ENCODE assay signal across 21 mouse cellular contexts in genomic region chr17:50851382-50851781, GRCm38 (mm10).
DNase-seq lines count a peak whose midpoint lies in the region; ATAC-seq lines count a peak whose summit lies in the region.
"Had no signal": no experiment of that assay in that cellular context is flagged by ENCODE, and none has a peak within 500 bp of the region (broad histone marks: within the 10 kb centered on the region; RNA-seq: fewer than 3 reads in every experiment).

No protein-coding gene starts in this region.

- no peak; the same call in 1 of the 2 replicates for ATAC-seq in forebrain, embryonic 14.5 days
- ATAC-seq in forebrain, embryonic 12.5 days (ENCODE audit: low FRiP score): no peak

- 73% methylated on average over 1 of the region's 1 CpGs for WGBS in forebrain, embryonic 14.5 days
- 73% methylated on average over 1 of the region's 1 CpGs for WGBS in forebrain, embryonic 12.5 days

- peak; percentile 46 for DNase-seq in forebrain, embryonic 14.5 days (ENCODE audit: low spot score)
- peak; percentile 70 for DNase-seq in brain, adult 2 months (ENCODE audit: low read depth, low spot score)
- peak; percentile 63 to 82 for DNase-seq in layer of hippocampus, adult 18-20 months (ENCODE audit: low spot score in 2 of 2)
- DNase-seq in telencephalon, adult 2 months (ENCODE audit: low read depth, low spot score): peak; percentile 32
- no peak for DNase-seq in kidney, postnatal 25 days
- DNase-seq in yolk sac, embryonic 10.5 days (ENCODE audit: low spot score): no peak
- DNase-seq: adrenal gland, postnatal 10 days; gastrocnemius, postnatal 25 days; kidney, adult 18-20 months; kidney, postnatal 10 days; lung, adult 18-20 months; midbrain, embryonic 14.5 days; right cerebral cortex, postnatal 14 days; spleen, adult 18-20 months; thymus, postnatal 36 days had no signal

- H3K27ac ChIP-seq in forebrain, embryonic 14.5 days (ENCODE audit: low read depth, low read length): no peak overlapping the region
- H3K27ac ChIP-seq in forebrain, embryonic 12.5 days: no peak overlapping the region
- H3K27ac ChIP-seq: embryonic facial prominence, embryonic 12.5 days; hindbrain, embryonic 12.5 days; limb, embryonic 15.5 days had no signal

- no peak overlapping the region for H3K4me3 ChIP-seq in forebrain, embryonic 14.5 days (ENCODE audit: low read depth, low read length)
- no peak overlapping the region for H3K4me3 ChIP-seq in forebrain, embryonic 12.5 days (replicated peaks)
- H3K4me3 ChIP-seq: embryonic facial prominence, embryonic 12.5 days; erythroblast, embryonic 14.5 days; hindbrain, embryonic 12.5 days; limb, embryonic 15.5 days; megakaryocyte, embryonic 14.5 days had no signal

- no peaks in the 10 kb centered on the region for H3K9me3 ChIP-seq in forebrain, embryonic 14.5 days (replicated peaks; ENCODE audit: control insufficient read depth, low read length)
- no peaks in the 10 kb centered on the region for H3K9me3 ChIP-seq in forebrain, embryonic 12.5 days
- H3K9me3 ChIP-seq: embryonic facial prominence, embryonic 12.5 days; hindbrain, embryonic 12.5 days; limb, embryonic 15.5 days; megakaryocyte, embryonic 14.5 days had no signal

- H3K36me3 ChIP-seq in forebrain, embryonic 14.5 days (ENCODE audit: control insufficient read depth, insufficient read depth, low read length): no peaks in the 10 kb centered on the region
- no peaks in the 10 kb centered on the region for H3K36me3 ChIP-seq in forebrain, embryonic 12.5 days (replicated peaks)
- H3K36me3 ChIP-seq: embryonic facial prominence, embryonic 12.5 days; hindbrain, embryonic 12.5 days; limb, embryonic 15.5 days had no signal

- H3K4me2 ChIP-seq in forebrain, embryonic 14.5 days (ENCODE audit: low read length): no peak overlapping the region
- H3K4me2 ChIP-seq in forebrain, embryonic 12.5 days: no peak overlapping the region
- H3K4me2 ChIP-seq: embryonic facial prominence, embryonic 12.5 days; hindbrain, embryonic 12.5 days; limb, embryonic 15.5 days had no signal

- no peak overlapping the region for H3K9ac ChIP-seq in forebrain, embryonic 14.5 days (ENCODE audit: low read length)
- no peak overlapping the region for H3K9ac ChIP-seq in forebrain, embryonic 12.5 days
- H3K9ac ChIP-seq: embryonic facial prominence, embryonic 12.5 days; hindbrain, embryonic 12.5 days; limb, embryonic 15.5 days had no signal

- no peaks in the 10 kb centered on the region for H3K27me3 ChIP-seq in forebrain, embryonic 14.5 days (replicated peaks; ENCODE audit: control insufficient read depth, insufficient read depth, low read length)
- H3K27me3 ChIP-seq in forebrain, embryonic 12.5 days: no peaks in the 10 kb centered on the region
- H3K27me3 ChIP-seq: embryonic facial prominence, embryonic 12.5 days; hindbrain, embryonic 12.5 days; limb, embryonic 15.5 days; megakaryocyte, embryonic 14.5 days had no signal

- H3K4me1 ChIP-seq in forebrain, embryonic 14.5 days (ENCODE audit: control insufficient read depth, insufficient read depth, low read length): no peaks in the 10 kb centered on the region
- no peaks in the 10 kb centered on the region; the same call in 1 of the 2 replicates for H3K4me1 ChIP-seq in forebrain, embryonic 12.5 days
- H3K4me1 ChIP-seq: embryonic facial prominence, embryonic 12.5 days; hindbrain, embryonic 12.5 days; limb, embryonic 15.5 days; megakaryocyte, embryonic 14.5 days had no signal

Comparison
In these comparisons a context has a peak if more than half of its experiments do, and no peak if none do; other contexts are left out.
1. DNase-seq: peak in forebrain, embryonic 14.5 days (single experiment), brain, adult 2 months (single experiment), layer of hippocampus, adult 18-20 months (2 of 2) and telencephalon, adult 2 months (single experiment); none in kidney, postnatal 25 days (0 of 2) and yolk sac, embryonic 10.5 days (single experiment).